Mouse (Mus musculus) intestine, embryonic 16.5 days (tissue): ENCODE measurements around the gene Tas1r3. TPM values are rescaled to one million over a fixed set of nuclear protein-coding genes. Genes with fewer than 3 reads are reported as not detected.
A peak's percentile ranks its signal among the peaks of the same experiment; 100 is the strongest.

Experiments used
- ATAC-seq: fragments of 200-750 bp; cut with Nextera tagmentation; 2 replicates; pipeline ENCODE4 v1.8.0; 2017; ENCODE audit warnings: moderate TSS enrichment, moderate library complexity
- H3K27ac ChIP-seq: fragments of 300-500 bp; sonication (generic); 2 replicates; pipeline ENCODE4 v1.5.1; 2014; ENCODE audit warnings: mild to moderate bottlenecking, low read length
- H3K27me3 ChIP-seq: fragments of 300-500 bp; sonication (generic); replicated peaks from 2 replicates; pipeline ENCODE4 v1.6.1; 2014; ENCODE audit warnings: low read length, control low read depth, mixed read lengths; ENCODE audit not compliant: control insufficient read depth, insufficient read depth
- H3K36me3 ChIP-seq: fragments of 300-500 bp; sonication (generic); 2 replicates; pipeline ENCODE4 v1.6.1; 2014; ENCODE audit warnings: low read length, control low read depth; ENCODE audit not compliant: control insufficient read depth, insufficient read depth
- H3K4me1 ChIP-seq: fragments of 300-500 bp; sonication (generic); 2 replicates; pipeline ENCODE4 v1.6.1; 2014; ENCODE audit warnings: low read length, control low read depth, mixed read lengths; ENCODE audit not compliant: control insufficient read depth, insufficient read depth
- H3K4me2 ChIP-seq: fragments of 300-500 bp; sonication (generic); 2 replicates; pipeline ENCODE4 v1.6.1; 2014; ENCODE audit warnings: low read depth, low read length, control low read depth
- H3K4me3 ChIP-seq: fragments of 300-500 bp; sonication (generic); 2 replicates; pipeline ENCODE4 v1.5.1; 2014; ENCODE audit warnings: mild to moderate bottlenecking, low read length
- H3K9ac ChIP-seq: fragments of 300-500 bp; sonication (generic); 2 replicates; pipeline ENCODE4 v1.6.1; 2014; ENCODE audit warnings: low read depth, low read length
- H3K9me3 ChIP-seq: fragments of 300-500 bp; sonication (generic); 2 replicates; pipeline ENCODE4 v1.6.1; 2016; ENCODE audit warnings: low read length, control low read depth; ENCODE audit not compliant: control insufficient read depth
- WGBS: fragments of 180-500 bp; shearing (Covaris S2); extraction: QIAGEN DNeasy Blood & Tissue Kit; methylation state at CpG from one replicate; pipeline ENCODE4 v1.1.7; 2014; 5-methylcytosine and 5-hydroxymethylcytosine counted together
- polyA plus RNA-seq: library from polyadenylated mRNA; unstranded; fragments of >200 nt; fragmentation: Nextera tagmentation; extraction: Ambion mirVana; gene quantifications from 2 replicates; pipeline ENCODE4 v1.2.1, GENCODE M21; 2015

Gene Tas1r3
- 0.28 and 0.32 TPM in 2 replicates for polyA plus RNA-seq

DNA sequence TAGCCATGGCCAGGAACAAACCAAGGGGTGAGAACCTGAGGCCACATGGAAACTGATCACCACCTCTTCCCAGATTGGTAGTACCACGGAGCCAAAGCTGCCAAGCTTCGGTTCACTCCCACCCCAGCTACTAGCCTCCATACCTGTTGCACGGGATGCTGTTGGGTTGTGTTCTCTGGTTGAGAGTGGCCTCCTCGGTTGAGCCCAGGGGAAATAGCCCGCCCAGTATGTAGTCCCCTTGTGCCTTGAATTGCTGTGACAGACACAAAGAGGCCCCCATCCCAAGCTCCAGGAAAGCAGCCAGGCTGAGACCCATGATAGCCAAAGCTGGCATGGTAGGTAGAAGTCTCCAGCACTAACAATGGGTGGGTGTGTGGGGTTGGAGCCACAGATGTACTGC is at the start of gene Tas1r3:
Gene Tas1r3, minus strand, starts transcription at position 362 of the 400 bp plus-strand sequence.
- Histone ChIP-seq H3K4me2 (no peak within 1 kb of the TSS), H3K4me1 (0 out of 2 replicates have a peak, but pooled peaks cover under 1% of the 10 kb centered on the region), H3K9me3 (no peaks in the 10 kb centered on the region), H3K27me3 (no peaks in the 10 kb centered on the region), H3K9ac (no peak within 1 kb of the TSS), H3K36me3 (peaks cover 10% of the 10 kb centered on the region), H3K27ac (no peak within 1 kb of the TSS), H3K4me3 (no peak within 1 kb of the TSS)
- ATAC-seq = no peak
- WGBS = 77% methylated on average over 5 of the region's 5 CpGs

DNA sequence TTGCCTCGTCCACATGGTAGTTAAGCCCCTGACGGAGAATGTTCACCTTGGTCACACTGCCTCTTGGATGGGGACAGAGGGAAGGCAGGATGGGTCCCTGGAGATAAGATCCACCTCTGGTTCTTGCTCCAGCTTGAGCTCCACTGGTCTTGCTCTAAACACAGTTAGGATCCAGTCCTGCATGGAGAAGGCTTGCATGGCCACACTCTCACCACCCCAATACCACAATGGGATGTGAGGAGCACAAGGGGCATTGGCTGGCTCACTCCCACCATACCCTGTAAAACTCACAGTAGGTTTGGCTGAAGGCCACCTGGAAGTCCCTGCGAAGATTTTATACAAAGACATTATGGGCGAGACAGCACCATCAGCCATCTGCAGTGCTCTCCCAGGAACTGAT is 45.6 kb upstream of the Tas1r3 start:
- ATAC-seq = no peak

DNA sequence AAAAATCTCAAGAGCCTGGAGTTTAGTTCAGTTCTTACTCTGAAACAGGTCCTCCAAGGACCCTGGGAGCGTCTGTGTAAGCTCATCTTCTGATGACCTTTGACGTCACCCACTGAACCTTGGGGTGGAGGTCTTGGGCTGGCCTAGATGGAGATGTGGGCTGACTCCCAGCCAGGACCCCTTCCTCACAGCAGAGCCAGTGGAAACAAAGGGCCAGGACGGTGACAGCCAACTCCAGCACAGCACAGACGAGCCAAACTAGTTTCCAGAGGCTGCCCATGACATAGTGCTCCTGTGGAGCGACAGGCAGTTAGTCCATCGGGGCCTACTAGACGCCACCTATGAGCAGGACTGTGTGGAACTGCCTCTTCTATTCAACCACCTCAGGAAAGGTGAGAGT is 45.1 kb upstream of the Tas1r3 start:
- 78% methylated on average over 7 of the region's 7 CpGs for WGBS
- ATAC-seq = no peak

More for the DNA sequence above, 45.6 kb upstream of the Tas1r3 start:
- Histone ChIP-seq H3K27ac (no peak overlapping the region), H3K4me1 (no peaks in the 10 kb centered on the region), H3K36me3 (no peaks in the 10 kb centered on the region), H3K9me3 (no peaks in the 10 kb centered on the region), H3K4me2 (no peak overlapping the region), H3K27me3 (no peaks in the 10 kb centered on the region), H3K4me3 (no peak overlapping the region), H3K9ac (no peak overlapping the region)
- WGBS = 90% methylated on average over 4 of the region's 4 CpGs

DNA sequence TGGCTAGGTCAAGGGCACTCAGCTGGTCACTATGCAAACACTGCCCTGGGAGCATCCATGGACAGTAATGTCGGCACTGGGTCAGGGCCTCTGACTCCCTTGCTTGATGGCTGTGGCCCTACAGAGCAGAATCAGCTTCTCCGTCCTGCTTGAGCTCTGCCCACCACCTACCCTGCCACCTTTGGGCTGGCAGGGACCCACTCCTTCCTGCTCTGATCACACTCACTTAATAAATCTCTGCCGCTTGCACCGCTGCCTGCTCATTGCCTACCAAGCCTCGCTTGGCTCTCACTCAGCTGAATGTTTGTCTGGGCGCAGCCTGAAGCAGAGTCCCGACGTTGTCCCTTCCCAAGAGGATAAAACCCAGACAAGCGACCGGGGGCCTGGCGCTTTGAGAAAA is 43.8 kb upstream of the Tas1r3 start:
- no peak overlapping the region for H3K4me3 ChIP-seq
- ATAC-seq = no peak
- 74% methylated on average over 11 of the region's 11 CpGs for WGBS
- H3K4me2 ChIP-seq = no peak overlapping the region
- H3K27me3 ChIP-seq = no peaks in the 10 kb centered on the region
- H3K36me3 ChIP-seq = peaks cover 3% of the 10 kb centered on the region; the same call in 1 of the 2 replicates
- no peak overlapping the region for H3K27ac ChIP-seq
- no peaks in the 10 kb centered on the region for H3K9me3 ChIP-seq
- H3K4me1 ChIP-seq = no peaks in the 10 kb centered on the region
- no peak overlapping the region for H3K9ac ChIP-seq

More for the DNA sequence above, 45.1 kb upstream of the Tas1r3 start:
- no peaks in the 10 kb centered on the region for H3K36me3 ChIP-seq
- H3K4me3 ChIP-seq = no peak overlapping the region
- H3K4me1 ChIP-seq = no peaks in the 10 kb centered on the region
- H3K9ac ChIP-seq = no peak overlapping the region
- no peaks in the 10 kb centered on the region for H3K27me3 ChIP-seq
- H3K4me2 ChIP-seq = no peak overlapping the region
- no peaks in the 10 kb centered on the region for H3K9me3 ChIP-seq
- no peak overlapping the region for H3K27ac ChIP-seq

DNA sequence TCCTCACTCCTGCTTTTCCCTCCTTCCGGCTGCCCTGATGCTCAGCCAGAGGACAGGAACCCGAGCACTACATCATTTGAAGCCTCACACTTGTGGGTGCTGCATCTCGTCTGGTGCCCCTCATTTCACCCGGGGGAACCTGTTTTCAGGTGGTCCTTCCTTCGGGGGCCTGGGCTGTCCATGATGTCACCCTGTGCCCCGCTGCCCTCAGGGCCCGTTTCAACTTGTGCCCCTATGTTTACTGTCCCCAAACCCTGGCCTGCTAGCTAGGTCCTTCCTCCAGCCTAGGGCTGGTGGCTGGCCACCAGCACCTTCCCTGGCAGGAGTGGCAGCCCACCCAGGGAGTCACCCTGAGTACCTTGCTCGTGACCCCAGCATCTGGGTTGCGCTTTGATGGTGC is 43.0 kb upstream of the Tas1r3 start:
- Histone ChIP-seq H3K9me3 (no peaks in the 10 kb centered on the region), H3K9ac (no peak overlapping the region), H3K4me1 (no peaks in the 10 kb centered on the region), H3K4me2 (no peak overlapping the region), H3K36me3 (peaks cover 3% of the 10 kb centered on the region; the same call in 1 of the 2 replicates), H3K27ac (no peak overlapping the region), H3K27me3 (no peaks in the 10 kb centered on the region), H3K4me3 (no peak overlapping the region)
- WGBS = 83% methylated on average over 9 of the region's 9 CpGs
- ATAC-seq = no peak

DNA sequence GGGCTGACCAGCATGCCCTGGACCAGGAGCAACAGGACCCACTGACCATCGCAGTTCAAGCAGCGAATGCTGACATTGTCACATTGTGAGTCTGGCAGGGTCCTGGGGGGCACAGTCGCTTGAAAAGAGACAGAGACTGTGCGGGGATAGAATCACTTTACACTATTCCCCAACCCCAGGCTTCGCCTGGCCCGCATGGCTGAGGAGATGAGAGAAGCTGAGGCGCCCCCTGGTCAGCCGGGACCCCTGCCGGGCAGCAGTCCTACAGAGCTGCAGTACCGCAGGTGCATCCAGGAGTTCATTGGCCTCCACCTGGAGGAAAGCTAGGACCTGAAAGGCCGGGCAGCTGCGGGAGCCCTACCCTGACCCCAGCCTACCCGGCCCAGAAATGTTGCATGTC is 42.5 kb upstream of the Tas1r3 start:
- no peaks in the 10 kb centered on the region for H3K4me1 ChIP-seq
- peaks cover 3% of the 10 kb centered on the region; the same call in 1 of the 2 replicates for H3K36me3 ChIP-seq
- 88% methylated on average over 13 of the region's 13 CpGs for WGBS
- no peak overlapping the region for H3K9ac ChIP-seq
- no peak overlapping the region for H3K27ac ChIP-seq
- no peak overlapping the region for H3K4me2 ChIP-seq
- no peak for ATAC-seq
- H3K4me3 ChIP-seq = no peak overlapping the region
- H3K27me3 ChIP-seq = no peaks in the 10 kb centered on the region
- H3K9me3 ChIP-seq = no peaks in the 10 kb centered on the region

DNA sequence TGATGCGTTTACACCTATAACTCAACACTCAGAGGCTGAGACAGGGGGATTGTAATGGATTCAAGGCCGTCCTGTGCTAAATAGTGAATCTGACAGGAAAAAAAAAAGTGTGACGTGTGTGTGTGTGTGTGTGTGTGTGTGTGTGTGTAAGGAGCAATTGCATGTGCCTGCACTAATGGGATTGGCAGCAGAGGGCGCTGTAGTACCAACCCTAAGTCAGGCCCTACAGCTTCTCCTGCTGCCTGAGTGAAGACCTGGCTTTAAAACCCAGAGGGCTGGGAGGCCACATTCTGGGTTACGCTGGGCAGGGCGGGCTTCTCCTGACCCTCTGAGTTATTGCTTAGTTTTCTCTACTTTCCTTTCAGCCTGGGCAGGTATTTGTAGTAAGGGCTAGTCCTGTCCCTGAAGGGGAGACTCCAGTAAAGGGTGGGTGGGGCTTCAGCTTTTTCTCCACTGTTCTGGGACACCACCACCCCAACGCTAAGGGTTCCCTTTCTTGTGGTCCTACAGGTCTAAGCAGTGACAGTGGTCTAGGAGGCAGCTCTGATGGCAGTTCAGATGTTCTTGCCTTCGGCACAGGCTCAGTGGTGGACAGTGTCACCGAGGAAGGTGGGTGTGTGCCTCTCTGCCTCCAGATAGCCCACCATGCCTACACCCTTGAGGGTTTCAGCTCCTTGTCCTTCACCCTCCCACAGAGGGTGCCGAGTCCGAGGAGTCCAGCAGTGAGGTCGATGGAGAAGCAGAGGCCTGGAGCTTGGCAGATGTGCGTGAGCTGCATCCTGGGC is 41.3 kb upstream of the Tas1r3 start:
- Histone ChIP-seq H3K4me1 (no peaks in the 10 kb centered on the region), H3K9me3 (no peaks in the 10 kb centered on the region), H3K4me2 (no peak overlapping the region), H3K9ac (no peak overlapping the region), H3K27ac (no peak overlapping the region), H3K27me3 (no peaks in the 10 kb centered on the region), H3K36me3 (peaks cover 5% of the 10 kb centered on the region; the same call in 1 of the 2 replicates), H3K4me3 (no peak overlapping the region)
- 95% methylated on average over 13 of the region's 13 CpGs for WGBS
- ATAC-seq = no peak

DNA sequence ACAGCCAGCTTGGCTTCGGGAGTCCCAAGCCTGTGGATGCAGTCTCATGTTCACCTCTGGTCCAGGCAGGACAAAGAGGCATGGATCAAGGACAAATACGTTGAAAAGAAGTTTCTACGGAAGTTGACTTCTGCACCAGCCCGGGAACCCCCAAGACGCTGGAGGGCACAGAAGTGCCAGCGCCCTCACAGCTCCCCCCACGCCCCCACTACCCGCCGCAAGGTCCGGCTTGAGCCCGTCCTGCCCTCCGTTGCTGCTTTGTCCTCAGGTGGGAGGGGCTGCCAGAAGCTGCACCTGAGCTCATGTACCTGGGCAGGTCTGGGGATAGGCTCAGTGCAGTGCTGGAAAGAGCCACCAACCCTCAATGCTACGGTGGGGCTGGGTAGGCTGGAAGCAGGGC is 40.1 kb upstream of the Tas1r3 start:
- Histone ChIP-seq H3K4me2 (no peak overlapping the region), H3K27ac (no peak overlapping the region), H3K36me3 (peaks cover 12% of the 10 kb centered on the region), H3K4me1 (no peaks in the 10 kb centered on the region), H3K9ac (no peak overlapping the region), H3K27me3 (no peaks in the 10 kb centered on the region), H3K9me3 (no peaks in the 10 kb centered on the region), H3K4me3 (no peak overlapping the region)
- ATAC-seq = no peak
- WGBS = 95% methylated on average over 13 of the region's 13 CpGs

DNA sequence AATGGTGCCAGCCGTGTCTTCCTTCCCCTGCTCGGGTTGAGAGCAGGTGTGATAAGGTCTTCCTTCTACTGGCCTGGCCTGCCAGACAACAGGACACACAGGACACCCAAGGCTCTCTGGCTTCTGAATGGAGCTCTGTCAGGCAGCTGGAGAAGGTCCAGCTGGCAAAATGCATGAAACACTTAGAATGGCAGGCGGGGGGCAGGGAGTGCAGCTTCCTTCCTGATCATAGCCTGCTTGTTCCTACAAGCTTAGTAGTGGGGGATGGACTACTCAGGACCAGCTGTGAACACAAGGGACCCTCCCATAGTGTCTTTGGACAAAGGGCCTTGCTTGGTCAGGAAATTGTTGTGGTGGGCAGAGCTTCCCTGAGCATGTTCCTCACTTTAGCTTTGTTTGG is 38.0 kb upstream of the Tas1r3 start:
- Histone ChIP-seq H3K4me3 (no peak overlapping the region), H3K36me3 (peaks cover 19% of the 10 kb centered on the region), H3K27ac (no peak overlapping the region), H3K9ac (no peak overlapping the region), H3K4me1 (no peaks in the 10 kb centered on the region), H3K27me3 (no peaks in the 10 kb centered on the region), H3K9me3 (no peaks in the 10 kb centered on the region), H3K4me2 (no peak overlapping the region)
- ATAC-seq = 0 out of 2 replicates have a peak, but pooled peaks have one; percentile 38
- 61% methylated on average over 3 of the region's 3 CpGs for WGBS
